Mouse (Mus musculus): ENCODE measurements around the gene Baiap2.

- TF ChIP-seq CTCF (conservative IDR thresholded peaks at IDR 0.05; ENCODE audit: low read length) (no peak), POU5F1 (IDR thresholded peaks at IDR 0.05; ENCODE audit: borderline replicate concordance, low read length) (no peak)
These were observed 24.8 kb downstream of the Baiap2 start for GRCm38 (mm10) chr11:119967401-119967800.

All from E14TG2a.4 (cell line).